Mouse (Mus musculus): ENCODE measurements around the gene Gsap.
"Not testable (repeated sequence)": the region's sequence is repeated elsewhere in the genome, so short reads cannot be mapped to it uniquely, and the experiment has no call there.

Gsap gene

GRCm38 (mm10) chr5:21263202-21264055, 77.4 kb downstream of the Gsap start:
- peak; percentile 96 for DNase-seq

DNA sequence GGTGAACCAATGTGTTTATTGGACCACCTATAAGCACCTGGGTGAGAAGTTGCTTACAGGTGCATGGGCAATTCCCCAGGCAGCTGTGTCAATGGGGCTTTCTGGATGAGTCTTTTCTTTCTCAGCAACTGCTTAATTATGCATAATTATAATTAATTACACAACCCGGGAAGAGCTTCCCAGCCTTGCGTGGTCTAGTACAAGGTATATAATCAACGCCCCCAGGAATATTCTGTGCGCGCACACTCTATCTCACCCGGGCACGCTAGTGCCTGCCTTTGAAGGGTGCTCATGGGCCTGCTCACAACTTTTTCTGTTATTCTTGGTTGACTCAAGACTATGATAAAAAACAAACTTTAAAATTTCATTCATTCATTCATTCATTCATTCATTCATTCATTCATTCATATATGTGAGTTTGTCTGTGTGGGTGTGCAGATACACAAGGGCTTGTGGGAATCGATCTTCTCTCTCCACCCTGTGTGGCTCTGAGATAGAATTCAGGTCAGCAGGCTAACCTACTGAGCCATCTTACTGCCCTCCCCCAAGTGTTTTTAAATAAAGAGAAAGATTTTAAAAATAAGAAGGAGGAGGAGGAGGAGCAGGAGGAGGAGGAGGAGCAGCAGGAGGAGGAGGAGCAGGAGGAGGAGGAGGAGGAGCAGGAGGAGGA, 78.4 kb downstream of the Gsap start:
- peak; percentile 69 for DNase-seq

- DNase-seq, result peak; percentile 93
Measured at GRCm38 (mm10) chr5:21265049-21265448, 79.0 kb downstream of the Gsap start.

DNA sequence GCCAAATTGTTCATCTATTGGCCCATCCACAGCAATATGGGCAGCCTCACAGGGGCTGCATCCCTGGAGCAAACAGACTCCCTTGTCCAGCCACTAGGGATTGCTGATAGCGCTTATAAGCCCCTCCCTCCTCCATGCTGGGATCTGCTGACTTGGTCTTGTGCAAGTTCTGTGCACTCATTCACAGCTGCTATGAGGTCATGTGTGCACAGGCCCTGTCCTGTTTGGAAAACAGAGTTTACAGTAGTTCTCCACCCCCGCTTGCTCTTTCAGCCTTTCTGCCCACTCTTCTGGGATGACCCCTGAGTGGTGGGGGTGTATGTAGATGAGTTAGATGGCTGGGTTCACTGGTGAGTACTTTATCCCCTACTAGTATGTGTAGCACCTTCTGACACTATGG, 81.0 kb downstream of the Gsap start:
- DNase-seq, result peak; percentile 54

DNA sequence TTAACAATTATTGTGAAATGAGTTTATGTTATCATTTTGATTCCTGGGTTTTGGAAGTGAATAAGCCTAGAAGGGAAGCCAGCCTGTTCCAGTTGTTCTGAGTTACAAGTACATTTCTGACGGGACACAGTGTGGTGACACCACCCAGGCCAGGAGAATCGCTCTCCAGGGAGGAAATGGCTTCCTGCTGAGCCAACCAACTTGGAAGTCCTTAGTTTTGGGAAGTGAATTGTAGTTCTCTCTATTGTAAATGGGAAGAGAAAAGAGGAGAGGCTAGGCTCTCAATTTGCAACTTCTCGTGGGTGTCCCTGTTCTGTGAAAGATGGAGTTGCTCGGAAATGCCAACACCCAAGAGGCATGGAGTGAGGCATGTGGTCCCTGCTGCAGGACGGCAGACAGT, 83.4 kb downstream of the Gsap start:
- DNase-seq, result no peak

- DNase-seq, result no peak
Measured at GRCm38 (mm10) chr5:21270756-21271155, 84.7 kb downstream of the Gsap start.

DNA sequence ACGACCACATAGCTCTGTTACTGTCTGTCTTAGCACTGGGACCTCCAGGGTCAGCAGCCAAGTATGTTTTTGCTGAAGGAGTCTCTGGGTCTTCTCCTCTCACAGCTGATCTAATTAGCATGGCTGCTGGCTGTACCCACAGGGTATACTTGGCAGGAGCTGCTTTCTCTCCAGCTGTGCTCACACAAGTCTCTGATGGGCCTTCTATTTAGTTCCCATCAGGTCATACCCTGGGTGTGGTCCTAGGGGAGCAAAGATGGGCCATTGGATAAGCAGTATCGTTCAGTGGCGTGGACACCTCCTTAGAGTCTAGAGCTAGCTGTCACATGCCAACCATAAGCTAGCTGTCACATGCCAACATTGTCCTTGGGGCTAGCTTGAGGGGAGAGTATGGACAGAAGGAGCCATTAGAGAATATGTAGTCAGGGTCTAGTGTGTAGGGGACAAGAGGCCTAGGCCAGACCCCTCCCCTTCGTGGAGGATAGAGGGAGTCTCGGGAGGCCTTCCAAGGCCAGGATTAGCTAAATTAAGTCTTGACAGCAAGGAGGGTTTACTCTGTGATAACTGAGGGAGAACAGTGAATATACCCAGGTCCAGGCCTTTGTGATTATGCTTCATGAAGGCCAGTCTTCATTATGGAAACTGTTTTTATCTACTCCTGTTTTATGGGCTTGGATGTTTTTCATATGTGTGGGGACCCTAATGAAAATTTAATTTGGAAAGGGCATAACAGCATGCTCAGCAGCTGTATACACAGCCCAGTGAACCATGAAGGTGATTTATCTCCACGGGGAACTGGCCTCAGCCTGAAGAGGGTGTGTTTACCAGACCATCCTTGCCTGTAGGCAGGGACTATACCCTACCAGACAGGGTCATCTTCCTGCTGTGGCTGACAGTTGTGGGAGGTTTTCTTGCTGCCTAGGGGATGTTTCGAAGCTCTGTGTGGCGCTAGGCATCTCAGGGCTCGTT, 85.6 kb downstream of the Gsap start:
- peak; percentile 59 for DNase-seq

GRCm38 (mm10) chr5:21277685-21278084, 91.6 kb downstream of the Gsap start:
- DNase-seq, result not testable (repeated sequence)

DNA sequence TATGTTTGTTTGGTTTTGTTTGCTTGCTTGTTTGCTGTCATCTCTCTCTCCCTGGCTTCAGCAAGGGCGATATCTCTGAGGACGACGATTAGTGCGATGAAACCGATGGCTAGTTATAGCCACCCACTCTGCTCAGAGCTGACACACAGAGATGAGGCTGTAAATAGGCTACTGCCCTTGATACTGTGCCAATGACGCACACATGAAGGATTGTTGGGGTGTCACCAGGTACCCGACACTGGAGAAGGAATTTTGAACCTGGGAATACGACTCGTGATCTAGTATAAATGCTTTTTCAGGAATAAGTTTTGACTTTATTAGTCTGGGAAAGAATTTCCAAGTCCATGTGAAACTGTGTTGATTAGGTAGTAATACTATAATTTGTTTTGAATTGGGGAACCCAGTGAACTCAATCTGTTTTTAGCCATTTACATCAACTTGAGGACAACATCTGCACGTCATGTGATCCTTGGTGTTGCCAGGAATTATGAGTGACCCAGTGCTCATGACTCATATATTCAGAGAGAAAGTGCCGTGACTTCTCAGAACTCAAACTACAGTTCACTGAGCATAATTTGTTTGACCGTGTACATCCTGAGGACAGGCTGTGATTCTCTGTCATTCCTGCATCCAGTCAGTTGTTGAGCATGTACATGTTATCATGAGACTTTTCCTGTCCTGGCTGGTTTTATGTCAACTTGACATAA, 97.5 kb downstream of the Gsap start:
- DNase-seq, result no peak

DNA sequence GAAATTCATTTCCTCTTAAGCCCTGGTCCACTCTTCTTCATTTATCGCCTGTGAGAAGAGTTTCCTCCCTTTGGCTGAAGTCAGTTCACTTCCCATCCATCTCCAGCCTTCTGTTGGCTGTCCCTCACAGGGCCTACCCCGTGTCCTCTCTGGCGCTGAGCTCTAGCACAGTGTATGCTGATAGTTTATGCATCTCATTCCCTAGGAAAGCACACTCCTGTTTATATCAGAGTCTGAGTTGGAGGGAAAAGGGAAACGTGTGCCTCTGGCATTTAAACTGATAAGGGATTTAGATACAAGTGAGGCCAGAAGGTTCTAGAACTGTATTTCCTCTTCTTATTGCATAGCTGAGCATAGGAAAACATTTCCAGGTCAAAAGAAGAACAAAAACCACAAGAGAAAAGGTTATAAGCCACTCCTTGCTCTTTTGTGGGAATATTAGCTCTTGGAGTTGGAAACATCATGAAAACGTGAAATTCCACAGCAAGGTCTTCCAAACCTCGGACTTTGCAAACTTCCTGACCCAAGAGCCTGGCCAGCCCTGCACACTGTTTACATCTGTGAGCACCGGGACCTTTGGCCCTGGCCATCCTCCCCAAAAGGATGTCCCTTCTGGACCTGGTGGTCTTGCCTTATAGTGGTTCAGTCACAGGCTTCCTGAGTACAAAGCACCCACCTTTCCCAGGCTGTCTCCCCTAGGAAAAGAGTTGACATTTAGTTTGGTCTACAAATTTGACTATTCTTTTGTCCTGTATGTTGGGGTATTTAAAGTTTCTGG, 102.8 kb downstream of the Gsap start:
- no peak for DNase-seq

- no peak for DNase-seq
Measured at GRCm38 (mm10) chr5:21290594-21290993, 104.5 kb downstream of the Gsap start.

DNA sequence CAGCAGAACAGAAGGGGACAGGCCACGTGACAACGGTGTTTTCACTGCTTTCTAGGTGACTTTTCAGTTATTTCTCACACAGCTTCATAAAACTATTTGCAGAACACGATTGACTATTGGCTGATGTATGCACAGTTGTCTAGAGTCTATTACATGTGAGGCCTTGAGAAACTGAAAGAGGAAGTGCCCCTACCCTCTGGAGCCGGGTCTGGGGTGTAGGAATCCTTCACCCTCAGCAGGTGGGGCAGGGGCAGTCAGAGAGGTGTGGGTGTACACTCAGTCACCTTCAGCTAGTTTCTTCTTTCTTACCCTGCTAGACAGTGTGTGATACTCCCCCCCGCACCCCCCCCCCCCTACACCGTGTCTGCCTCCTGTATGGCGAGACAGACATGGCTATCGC, 109.6 kb downstream of the Gsap start:
- no peak for DNase-seq

DNA sequence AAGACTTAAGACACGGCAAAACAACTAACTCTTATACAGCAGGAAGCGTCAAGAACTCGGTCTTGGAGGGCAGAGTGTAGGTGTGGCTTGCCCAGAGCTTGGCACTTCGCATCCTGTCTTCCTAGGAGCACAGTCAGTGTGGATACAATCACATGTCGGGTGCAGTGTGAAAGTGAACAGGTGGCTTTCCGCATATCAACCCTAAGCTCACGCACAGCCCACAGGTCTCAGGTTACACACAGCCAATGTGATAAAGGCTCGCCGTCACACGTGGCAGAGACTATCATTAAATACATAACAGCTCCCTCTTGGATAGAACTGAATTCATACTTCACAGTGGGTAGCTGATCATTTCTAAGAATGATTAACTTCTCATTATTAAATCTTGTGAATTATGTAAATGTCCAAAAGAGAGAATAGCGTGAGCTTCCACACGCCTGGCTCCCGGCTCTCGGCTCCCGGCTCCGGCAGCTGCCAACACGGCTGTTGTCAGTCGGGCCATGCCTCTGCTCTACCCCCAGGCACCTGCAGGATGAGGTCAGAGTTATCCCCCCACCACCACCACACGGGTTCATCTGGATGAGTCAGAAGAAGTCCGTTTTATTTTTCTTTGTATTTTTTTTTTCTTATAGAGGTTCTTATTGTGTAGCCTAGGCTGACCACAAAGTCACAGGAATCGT, 113.2 kb downstream of the Gsap start:
- no peak for DNase-seq

- no peak for DNase-seq
Measured at GRCm38 (mm10) chr5:21300058-21300457, 114.0 kb downstream of the Gsap start.

GRCm38 (mm10) chr5:21301011-21301410, 115.0 kb downstream of the Gsap start:
- DNase-seq, result no peak

- no peak for DNase-seq
Measured at GRCm38 (mm10) chr5:21307165-21307564, 121.1 kb downstream of the Gsap start.

DNA sequence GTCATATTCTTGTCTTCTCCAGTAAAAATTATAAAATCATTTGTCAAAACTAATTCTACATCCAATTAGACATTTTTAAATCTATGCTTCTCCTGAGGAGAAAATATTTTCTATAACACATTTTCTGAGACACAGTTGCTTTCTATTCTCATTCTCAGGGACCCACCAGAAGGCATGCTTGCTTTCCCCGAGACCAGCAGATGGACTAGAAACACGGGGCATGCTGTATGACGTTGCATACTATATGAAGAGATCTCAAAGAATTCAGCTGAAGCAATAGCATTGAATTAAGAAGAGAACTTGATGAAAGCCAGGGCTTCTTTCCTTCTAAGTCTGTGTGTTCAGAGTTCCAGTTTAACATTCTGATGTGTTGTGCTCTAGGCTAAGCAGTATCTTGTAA, 128.6 kb downstream of the Gsap start:
- no peak for DNase-seq

DNA sequence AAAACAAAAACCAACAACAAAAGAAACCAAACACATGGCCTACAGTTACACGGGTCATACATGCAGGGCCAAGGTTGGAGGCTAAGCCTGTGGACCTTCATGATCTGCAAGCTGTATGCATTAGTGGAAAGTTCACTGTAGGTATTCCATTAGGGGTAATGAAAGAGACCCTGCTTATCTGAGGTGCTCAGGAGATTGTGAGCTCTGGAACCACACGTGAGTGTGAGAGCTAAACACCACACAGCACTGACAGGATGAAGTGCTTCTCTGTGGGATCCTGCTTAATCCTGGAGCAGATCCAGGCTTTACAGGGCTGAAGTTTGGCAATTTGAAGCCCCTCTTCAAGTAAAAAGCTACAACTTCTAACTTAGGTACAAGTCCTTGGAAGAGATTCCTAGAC, 134.1 kb downstream of the Gsap start:
- no peak for DNase-seq

DNA sequence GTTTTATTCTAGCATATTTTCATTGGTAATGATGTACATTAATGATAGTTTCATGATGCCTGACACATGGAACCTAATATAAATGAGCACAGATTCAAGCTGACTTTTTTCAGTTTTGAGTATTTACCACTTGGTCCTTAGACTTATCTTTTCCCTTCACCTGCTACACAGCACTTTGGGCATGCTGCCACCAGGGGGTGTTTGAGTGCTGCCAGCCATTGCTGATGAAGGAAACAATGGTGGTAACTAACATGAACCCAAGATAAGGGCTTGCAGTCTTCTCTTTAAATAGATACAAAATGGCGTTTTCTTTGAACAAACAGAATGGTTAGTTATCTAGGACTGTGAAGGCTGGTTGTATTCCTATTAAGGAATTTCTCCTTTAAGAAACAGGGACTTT, 140.4 kb downstream of the Gsap start:
- peak; percentile 63 for DNase-seq

DNA sequence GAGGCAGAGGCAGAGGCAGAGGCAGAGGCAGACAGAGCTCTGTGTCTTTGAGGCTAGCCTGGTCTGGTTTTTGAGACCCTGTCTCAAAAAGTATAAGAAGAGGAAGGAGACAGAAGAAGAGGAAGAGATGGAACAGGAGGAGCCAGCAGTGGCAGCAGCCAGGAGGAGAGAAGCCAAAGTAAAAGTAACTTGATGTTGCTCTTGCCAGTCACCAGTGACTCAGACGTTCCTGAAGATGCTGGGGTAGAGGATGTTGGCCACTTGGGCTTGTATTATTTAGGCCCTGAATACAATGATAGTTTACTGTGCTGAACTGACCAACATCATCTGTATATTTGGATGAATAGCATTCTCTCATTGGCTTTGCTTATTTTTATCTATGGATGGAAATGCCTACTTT, 142.5 kb downstream of the Gsap start:
- no peak for DNase-seq
